Mouse (Mus musculus) left cerebral cortex, adult 18-20 months (tissue): ENCODE results near the gene Lrch3. TPM values are rescaled to one million over a fixed set of nuclear protein-coding genes. Genes with fewer than 3 reads are reported as not detected.
"Not testable (repeated sequence)": the region's sequence is repeated elsewhere in the genome, so short reads cannot be mapped to it uniquely, and the experiment has no call there.

Experiments used
- DNase-seq, 2 experiments: peaks; one replicate each; pipeline ENCODE4 v3.0.0; 2021 to 2022; ENCODE audit warnings: low spot score in 2 of 2, mixed read lengths in 1 of 2
- total RNA-seq, 2 experiments: library from RNA; stranded (reverse); gene quantifications; 2 replicates each; pipeline ENCODE4 v1.2.3; 2021

Lrch3 gene
- total RNA-seq, 2 experiments from 2014 or later, result 36.3 to 40.1 TPM

- DNase-seq, result no peak
These were observed 134.8 kb downstream of the Lrch3 start for GRCm38 (mm10) chr16:33048686-33049085.

- no peak for DNase-seq
These were observed 135.9 kb downstream of the Lrch3 start for GRCm38 (mm10) chr16:33049809-33050208.

GRCm38 (mm10) chr16:33053141-33053540 is 139.2 kb downstream of the Lrch3 start:
- no peak for DNase-seq

- not testable (repeated sequence) for DNase-seq
These were observed 141.0 kb downstream of the Lrch3 start for GRCm38 (mm10) chr16:33054927-33055326.

GRCm38 (mm10) chr16:33055655-33056054 is 141.8 kb downstream of the Lrch3 start:
- peak in 1 of 2 experiments; percentile 6 for DNase-seq

GRCm38 (mm10) chr16:33056095-33056785 is 142.3 kb downstream of the Lrch3 start, which contains the start of the genes Iqcg and Rpl35a:
Gene Iqcg (minus strand): TSS chr16:33056218.
Gene Rpl35a (plus strand): TSS chr16:33056453.
- DNase-seq, result peak; percentile 84 to 87

- DNase-seq, result no peak
These were observed 142.9 kb downstream of the Lrch3 start for GRCm38 (mm10) chr16:33056786-33057185.

GRCm38 (mm10) chr16:33058033-33058432 is 144.1 kb downstream of the Lrch3 start:
- no peak for DNase-seq

- DNase-seq, result not testable (repeated sequence)
These were observed 144.8 kb downstream of the Lrch3 start for GRCm38 (mm10) chr16:33058656-33059055.

GRCm38 (mm10) chr16:33059471-33059870 is 145.6 kb downstream of the Lrch3 start:
- DNase-seq, result no peak

GRCm38 (mm10) chr16:33060926-33061325 is 147.0 kb downstream of the Lrch3 start:
- DNase-seq, result no peak

- DNase-seq, result no peak
These were observed 147.5 kb downstream of the Lrch3 start for GRCm38 (mm10) chr16:33061400-33061799.

GRCm38 (mm10) chr16:33062024-33062681 is 148.3 kb downstream of the Lrch3 start, which contains the start of gene Lmln:
Gene Lmln (plus strand): TSS chr16:33062521.
- DNase-seq, result peak; percentile 88 to 93

GRCm38 (mm10) chr16:33062682-33063131 is 148.8 kb downstream of the Lrch3 start:
- peak; percentile 60 to 64 for DNase-seq

GRCm38 (mm10) chr16:33063267-33063666 is 149.4 kb downstream of the Lrch3 start:
- no peak for DNase-seq

- no peak for DNase-seq
These were observed 150.7 kb downstream of the Lrch3 start for GRCm38 (mm10) chr16:33064636-33065035.

Other genes with a start within 250 kb of the Lrch3 start
- gene Muc4, start 178.2 kb upstream of the Lrch3 start, total RNA-seq, result not detected
- gene Muc20, start 116.7 kb upstream of the Lrch3 start, total RNA-seq, result not detected
- not detected for gene Smbd1, start 103.6 kb upstream of the Lrch3 start, total RNA-seq
- 100 to 1,000 TPM; 110 to 118 TPM for gene Fyttd1, start 36.6 kb upstream of the Lrch3 start, total RNA-seq
- gene Rubcn, start 36.3 kb upstream of the Lrch3 start, total RNA-seq, result 10 to 100 TPM; 70.2 to 71.9 TPM
- gene Iqcg, start 142.1 kb downstream of the Lrch3 start, total RNA-seq, result 1 to 10 TPM; 4.7 to 4.8 TPM
- 100 to 1,000 TPM; 333 to 346 TPM for gene Rpl35a, start 142.4 kb downstream of the Lrch3 start, total RNA-seq
- 10 to 100 TPM in 1 of 2 experiments, 1 to 10 TPM in 1; 8.8 to 10.4 TPM for gene Lmln, start 148.4 kb downstream of the Lrch3 start, total RNA-seq